Mouse (Mus musculus): Measurements from ENCODE around the gene Smoc1. TPM values are rescaled to one million over a fixed set of nuclear protein-coding genes. Genes with fewer than 3 reads are reported as not detected.

Smoc1 gene
- polyA plus RNA-seq, 2 experiments from 2014 or later = 0.51 to 0.61 TPM

DNA sequence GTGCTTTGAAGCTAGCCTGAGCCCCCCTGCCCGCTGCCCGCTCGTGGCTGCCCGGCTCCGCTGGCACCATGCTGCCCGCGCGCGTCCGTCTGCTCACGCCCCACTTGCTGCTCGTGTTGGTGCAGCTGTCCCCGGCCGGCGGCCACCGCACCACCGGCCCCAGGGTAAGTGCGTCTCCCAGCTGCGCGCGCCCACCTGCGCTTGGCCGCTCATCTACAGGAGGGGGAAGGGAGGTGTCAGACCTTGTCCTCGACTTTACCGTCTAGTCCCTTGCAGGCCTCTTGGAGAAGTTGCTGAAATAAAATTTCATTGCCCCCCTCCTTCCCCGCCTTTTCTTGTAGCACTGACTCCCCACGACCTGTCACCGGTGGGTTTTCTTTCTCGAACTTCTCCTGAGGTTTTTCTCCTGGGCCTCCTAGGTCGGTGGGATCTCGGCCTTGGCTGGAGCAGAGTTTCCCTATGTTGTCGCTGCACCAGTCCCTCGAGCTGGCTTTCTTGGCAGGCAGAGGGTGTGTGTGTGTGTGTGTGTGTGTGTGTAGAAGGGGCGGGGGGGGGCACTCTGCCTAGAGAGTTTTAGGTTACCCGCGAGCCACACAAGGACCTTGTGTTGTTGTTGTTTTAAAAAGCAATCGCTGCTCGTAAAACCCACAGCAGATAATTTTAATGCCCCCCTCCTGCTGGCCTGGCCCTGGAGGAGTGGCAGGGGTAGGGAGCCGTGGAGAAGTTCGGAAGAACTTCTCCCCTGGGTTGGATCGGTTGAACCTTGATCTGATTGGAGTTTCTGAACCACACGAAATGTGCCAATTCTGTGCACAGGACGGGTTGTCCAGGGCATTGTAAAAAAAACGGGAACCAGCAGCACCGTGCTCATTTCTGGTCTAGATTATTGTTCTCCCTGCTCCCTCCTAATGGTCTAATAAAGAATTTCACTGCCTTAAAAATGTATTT is 661 bp downstream of the Smoc1 start:
- no peak for ATAC-seq

DNA sequence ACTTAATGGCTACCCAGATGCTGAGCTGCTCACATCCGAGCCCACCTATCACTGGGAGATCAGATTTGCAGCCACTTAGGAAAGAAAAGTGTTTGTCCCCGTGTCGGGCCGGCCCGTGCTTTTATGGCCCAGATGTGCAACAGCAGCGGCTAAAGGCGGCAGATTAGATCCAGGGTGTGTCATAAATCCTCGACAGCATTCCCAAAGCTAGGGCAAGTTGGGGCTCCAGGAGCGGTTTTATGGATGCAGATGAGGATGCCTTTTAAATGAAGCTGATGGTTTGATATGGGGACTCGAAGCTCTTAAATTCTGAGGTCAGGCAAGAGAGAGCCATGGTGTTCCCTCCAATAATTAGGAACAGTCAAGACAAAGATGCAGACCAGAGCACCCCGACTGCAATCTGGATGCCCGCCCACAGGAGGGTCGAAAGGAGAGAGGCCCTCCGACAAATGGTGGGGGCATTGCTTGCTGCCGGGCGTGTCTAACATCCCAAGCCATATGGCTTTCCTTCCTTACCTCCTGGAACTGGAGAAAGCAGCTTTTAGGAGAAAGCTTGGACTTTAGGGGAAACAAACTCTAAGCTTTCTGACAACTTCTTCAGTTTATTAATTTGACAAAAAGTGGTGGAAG is 1.8 kb downstream of the Smoc1 start:
- no peak for ATAC-seq

DNA sequence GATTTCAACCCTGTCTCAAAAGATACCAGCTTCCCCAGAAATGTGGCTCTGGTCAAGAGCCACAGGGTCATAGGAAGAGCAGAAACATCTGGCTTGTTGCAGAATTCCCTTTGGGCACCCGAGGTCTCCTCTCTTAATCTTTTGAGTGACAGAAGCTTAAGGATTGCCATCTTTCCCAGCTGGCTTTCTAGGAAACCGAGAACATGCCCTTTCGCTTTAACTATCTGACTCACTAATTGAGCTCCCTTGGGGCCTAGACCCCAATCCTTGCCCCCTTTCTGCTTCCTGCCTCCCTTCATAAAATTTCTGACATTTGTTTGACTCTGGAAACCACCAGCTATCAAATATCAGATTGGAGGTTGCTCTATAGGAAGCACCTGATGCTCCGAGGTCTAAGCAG is 3.1 kb downstream of the Smoc1 start:
- no peak for ATAC-seq

DNA sequence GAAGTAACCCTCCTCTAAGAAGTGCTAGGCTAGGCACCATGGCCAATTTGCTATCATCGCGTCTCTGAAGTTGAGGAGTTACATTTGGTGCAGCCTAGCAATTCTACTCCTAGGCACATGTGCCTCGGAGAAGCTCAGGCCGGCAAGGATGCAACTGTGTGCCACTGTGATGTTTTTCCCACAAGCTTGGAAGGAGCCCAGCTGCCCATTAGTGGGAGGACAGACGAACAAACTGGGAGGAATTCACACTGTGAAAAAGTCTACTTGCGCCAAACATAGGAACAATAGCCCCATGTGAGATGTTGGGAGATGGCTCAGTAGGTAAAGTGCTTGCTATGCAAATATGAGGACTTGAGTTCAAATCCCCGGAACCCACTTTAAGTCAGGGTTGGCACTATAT is 5.0 kb downstream of the Smoc1 start:
- no peak for ATAC-seq

DNA sequence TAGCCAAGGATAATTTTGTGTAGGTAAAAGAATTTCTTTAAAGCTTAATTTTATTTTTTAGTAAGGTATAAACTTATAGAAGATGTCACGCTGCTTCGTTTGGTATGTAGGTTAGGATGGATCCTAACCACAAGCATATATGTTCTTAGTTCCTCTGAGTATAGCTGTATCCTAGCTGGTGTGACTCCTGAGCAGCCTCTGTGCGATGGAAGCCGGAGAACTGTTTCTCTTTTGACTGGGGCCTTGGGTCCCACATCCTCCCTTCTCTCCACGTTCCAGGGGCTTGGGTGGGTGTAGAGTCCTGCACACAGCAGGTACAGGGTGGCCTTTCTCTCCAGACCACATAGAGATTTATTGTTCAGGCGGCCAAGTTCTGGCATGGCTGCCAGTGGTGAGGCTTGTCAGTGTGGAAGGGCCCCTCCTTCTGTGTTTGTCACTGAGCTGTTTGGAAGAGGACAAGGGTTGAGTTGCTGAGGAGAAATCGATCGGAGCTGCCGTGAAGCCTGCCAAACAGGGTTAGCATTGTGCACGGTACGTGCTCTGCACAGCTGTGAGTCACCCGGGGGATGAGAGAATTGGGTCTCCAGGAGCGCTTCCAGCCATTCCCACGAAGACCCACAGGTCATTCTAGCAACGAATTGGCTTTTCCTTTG is 6.9 kb downstream of the Smoc1 start:
- ATAC-seq = no peak

DNA sequence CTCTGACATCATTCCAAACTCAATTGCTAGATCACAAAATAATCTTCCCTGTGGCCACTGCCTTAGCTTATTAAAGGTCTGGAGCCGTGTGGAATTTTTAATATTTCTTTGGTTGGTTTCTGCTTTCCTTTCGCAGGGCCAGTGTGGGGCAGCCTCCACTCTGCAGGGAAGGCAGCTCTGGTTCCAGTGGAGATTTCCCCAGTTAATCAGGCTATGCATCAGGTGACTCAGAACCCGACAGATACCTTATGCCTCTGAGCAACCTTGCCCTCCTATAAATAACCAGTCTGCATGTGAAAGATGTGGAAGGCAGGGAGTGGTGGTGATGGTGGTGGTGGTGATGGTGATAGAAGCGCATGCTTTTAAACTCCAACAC is 7.4 kb downstream of the Smoc1 start:
- no peak for ATAC-seq

DNA sequence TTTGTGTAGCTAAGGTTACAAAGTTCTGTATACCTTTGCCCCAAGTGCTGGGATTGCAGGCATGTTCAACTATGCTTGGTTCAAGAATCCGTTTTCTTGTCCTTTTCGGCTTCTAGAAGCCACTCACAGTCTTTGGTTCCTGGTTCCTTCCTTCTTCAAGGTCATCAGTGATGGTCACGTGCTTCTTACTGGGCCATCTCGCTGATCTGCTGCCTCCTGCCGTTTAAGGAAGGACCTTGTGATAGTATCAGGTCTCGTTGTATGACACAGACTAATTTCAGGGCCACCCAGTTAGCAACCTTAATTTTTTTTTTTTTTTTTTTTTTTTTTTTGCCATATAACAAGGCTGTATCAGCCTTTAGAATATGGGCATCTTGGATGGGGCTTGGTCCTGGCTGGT is 9.2 kb downstream of the Smoc1 start:
- ATAC-seq = no peak

DNA sequence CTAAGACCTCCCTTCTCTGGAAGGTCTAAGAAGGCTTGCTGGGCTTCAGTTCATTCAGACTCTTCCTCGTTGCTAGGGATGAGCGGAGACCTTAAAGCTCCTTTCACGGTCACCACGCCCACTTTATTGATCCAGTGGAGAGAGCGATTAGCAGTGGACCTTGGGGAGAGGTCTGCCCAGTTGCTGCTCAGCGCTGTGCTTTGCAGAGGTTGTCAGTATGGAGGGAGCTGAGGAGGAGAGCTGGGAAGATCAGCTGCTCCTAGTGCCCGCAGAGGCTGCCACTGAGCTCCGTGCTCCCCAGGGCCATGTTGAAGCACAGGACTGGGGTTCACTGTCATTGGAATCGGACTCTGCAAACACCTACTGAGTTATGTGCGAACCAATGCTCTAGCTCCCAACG is 17.0 kb downstream of the Smoc1 start:
- no peak for ATAC-seq

DNA sequence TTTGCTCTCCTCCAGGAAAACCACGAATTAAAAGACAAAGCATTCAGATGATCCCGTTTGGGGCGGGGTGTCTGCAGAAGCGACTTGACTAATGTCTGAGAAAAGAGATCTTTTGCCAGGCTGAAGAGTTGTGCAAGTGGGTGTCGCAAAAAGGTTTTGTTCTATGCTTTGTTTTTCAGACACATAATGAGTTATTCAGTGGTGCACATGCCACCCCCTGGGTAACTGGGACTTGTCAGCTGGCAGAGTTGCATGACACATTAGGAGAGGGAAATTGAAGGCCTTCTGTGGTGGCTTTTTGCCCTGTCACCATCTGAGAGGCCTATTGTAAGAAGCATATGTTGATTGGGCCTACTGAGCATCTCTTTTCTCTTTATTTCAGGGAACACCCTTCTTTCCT is 20.3 kb downstream of the Smoc1 start:
- no peak for ATAC-seq

DNA sequence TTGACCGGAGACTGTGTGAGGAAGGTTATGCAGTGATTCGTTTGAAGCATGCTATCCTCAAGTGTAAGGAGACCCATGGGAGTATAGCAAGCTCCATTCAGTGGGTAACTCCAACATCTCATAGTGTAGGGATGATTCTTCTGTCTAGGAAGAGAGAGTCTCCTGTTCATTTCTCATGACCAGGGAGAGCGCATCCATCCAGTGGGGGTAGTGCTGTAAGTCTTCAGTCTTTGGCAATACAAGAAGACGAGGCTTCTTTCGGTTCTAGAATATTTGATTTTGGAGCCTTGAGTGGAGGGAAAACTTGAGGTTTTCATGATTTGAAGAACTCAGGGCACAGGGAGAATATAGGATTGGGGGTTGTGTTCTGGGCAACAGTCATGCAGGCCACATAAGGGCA is 23.1 kb downstream of the Smoc1 start:
- ATAC-seq = no peak

DNA sequence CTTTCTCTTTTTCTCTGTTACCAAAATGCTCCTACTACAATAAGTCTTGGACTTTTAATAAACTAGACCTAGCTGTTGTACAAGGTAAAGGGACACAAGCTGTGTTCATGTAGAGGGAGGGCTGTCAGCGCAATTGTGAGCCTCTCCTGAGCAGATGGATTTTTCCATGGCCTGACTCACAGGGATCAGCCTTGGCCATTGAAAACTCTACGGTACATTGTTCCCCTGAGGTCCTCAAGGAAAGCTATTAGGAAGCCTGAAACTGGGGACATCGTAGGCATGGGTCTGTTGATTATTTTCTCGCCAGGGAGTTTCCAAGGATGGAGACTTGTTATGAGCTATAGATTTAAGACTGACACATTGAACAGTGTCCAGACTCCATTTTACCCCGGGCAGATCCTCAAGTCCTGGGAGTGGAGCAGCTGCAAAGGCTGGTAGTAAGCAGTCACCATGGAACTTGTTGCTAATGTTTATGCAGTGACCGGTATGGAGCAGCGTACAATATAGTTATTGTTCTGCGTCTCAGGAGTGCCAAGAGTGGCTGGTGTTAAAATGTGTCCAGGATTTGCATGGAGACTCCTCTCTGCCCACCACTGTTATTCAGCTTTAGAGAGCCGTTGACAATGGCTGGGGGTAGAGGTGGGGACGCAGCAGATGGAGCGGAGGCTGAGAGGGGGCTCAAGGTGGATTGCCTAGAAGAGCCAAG is 28.5 kb downstream of the Smoc1 start:
- no peak for ATAC-seq

DNA sequence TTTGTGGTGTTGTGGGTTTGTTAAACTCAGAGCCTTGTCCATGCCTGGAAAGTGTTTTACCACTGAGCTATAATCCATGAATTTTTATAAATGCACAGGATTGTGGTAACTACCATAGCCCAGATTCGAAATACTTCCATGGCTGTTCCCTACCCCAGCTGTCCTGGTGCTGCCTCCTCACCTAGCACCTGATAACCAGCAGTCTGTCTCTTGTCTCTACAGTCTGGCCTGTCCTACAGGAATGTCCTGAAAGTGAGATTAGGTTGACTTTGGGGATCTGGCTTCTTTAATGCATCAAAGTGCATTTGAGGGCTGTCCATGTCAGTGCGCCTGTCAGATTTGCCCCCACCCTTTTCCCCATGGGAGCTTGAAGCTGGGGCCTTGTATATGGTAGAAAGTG is 29.2 kb downstream of the Smoc1 start:
- ATAC-seq = no peak

DNA sequence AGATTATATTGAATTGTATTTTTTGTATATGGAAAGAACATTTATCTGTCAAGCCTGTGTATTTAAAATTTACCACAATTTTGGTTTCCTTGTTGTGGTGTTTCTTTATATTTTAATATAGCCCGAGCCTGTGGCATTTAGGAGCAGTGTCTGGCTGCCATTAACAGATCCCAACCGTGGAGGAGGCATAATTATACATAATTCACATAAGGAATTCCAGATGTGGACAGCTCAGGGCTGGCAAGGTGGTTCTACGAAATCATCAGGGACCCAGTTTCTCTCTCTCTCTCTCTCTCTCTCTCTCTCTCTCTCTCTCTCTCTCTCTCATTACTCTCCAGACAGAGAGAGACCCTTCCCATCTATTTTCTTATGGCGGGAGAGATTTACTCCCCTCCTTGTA is 31.0 kb downstream of the Smoc1 start:
- no peak for ATAC-seq

DNA sequence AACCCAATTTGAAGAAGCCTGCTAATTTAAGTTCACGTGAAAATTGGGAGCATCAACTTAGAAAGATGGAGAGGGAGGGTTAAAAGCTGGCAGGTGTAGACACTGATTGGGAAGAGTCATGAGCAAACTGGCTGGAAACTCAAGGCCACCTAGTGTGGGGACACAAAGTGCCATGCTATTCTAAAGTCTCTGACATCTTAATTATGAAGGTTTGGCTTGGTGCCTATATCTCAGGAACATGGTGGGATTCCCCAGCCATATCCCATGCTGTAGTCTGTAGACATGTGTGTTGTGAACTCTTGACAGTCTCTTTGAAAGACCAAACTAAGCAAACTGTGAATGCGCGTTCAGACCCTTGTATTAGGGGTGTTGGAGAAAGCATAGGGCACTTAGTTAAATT is 32.0 kb downstream of the Smoc1 start:
- no peak for ATAC-seq

DNA sequence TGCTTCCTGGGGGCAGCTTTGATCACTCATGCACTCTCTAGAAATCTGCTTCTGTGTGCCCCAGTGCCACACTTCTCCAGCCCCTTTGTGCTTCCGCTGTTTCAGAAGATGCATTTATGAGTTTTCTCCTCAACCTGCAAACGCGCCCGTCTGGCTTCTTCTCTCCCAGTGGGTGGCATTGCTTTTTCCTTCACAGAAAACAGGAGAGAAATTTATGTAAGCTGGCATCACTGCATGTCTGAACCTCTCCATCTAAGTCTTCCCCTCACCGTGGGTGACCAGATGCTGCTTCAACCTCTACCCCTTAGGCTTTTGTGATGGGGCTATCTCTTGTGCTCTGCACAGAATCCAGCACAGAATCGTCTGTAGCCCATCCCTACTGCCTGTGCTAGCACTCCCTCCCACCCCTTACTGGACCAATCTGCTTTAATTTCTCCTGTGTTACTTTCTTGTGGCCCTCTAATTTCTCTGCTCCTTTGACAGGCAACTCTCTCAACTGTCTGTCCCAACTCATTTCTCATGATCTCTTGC is 35.3 kb downstream of the Smoc1 start:
- no peak for ATAC-seq

DNA sequence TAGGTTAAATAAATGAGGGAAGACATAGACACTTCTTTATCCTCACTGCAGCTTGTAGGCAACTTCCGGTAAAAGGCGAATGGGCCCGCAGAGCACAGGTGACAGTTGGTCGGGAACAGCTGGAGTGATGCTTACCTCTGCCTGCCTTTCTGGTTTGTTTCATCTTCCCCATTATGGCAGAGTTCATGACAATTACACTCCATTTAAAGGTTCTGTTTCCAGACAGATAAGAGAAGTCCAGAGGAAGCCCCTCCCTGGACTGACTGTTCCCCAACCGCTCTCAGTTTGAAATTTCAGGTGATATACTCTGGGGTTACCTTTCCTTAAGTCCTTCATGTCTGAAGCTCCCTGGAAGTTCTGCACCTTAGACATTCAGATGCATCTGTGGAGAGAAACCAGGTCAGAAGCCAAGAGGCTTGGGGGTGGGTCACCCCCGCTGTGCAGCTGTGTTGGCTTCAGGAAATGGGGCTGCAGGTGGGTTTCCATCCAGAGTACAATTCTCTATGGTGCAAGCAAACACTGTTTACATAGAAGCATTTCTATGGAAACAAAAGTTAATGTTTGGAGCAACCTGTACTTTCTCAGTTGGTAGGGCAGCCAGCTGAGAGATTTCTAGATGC is 36.8 kb downstream of the Smoc1 start:
- ATAC-seq = no peak

DNA sequence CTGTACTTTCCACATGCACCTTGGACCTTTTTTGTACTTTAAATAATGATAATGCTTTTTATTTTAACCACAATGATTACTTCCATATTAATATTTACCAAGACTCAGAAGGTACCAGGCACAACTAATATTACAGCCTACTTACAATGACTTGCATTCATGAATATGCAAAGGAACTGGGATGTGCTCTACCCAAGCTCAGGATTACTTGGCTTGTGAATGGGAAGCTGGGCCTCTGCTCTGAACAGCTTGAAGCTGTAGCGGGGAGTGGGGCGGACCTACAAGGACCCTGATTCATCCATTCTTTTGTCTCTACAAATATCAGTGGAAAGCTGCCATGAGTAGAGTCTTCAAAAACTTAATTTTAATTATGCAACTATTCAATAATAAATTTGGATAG is 47.5 kb downstream of the Smoc1 start:
- no peak for ATAC-seq

DNA sequence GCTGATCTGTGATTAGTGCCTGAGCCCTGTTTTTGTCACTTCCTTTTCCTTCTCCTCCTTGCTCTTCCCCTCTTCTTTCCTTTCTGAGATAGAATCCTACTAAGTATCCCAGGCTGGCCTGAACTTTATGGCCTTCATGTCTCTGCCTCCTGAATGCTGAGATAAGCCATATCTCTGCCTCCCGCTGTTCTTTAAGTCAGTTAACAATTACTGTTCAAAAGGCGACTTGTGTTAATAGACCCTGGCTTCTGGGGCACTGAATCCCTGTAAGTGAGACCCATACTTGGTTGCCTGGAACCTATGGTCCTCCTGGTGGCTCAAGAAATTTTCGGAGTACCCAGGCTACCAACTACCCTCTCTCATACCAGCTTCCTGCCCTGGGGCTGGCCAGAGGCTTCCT is 48.3 kb downstream of the Smoc1 start:
- no peak for ATAC-seq

DNA sequence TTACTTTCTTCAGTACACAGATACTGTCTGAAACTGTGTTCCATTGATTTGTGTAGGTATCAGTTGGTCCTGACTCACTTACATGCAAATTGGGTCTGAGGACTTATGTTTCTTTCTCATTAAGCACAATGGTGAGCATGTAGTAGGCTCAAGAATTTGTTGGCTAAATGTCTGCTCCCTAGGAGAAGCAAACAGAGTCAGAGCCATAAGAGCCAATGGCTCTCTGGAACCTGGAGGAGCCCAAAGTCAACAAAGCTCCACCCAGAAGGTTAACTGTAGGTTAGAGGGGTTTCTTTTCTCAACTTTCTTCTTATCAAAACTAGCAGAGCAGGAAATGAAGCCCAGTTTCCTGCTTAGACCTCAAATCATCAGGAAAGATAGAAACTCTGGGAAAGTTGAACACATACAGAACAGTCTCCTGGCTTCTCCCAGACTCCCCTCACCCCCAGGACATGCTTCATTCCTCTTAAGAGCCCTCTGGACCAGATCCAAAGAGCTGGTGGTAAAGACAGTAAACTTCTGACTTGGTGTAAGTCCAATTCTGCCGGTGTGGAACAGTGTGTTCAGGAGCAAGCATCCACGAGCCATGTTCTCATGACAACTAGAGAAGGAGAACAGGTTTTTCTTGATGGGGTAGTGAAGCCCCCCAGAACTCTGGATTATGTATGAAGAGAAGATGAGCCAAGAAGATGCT is 51.5 kb downstream of the Smoc1 start:
- no peak for ATAC-seq

DNA sequence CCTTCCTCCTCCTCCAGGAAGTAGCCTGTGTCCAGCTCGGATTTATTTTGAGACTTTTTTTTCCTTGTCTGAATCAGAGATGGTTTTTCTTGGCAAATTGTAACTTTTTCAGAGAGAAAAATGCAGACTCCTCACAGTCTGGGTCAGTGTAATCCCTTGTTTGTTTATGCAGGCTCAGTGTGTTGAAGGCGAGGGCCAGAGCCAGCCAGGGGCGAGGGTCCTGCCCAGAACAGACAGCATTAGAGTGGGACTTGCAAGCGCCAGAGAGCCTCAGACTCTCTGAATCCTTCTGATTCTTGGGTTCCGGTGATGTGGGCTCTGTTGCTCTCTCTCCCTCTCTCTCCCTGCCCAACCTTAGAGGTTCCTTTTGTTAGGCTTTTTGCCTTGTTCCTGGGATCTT is 53.7 kb downstream of the Smoc1 start:
- no peak for ATAC-seq

DNA sequence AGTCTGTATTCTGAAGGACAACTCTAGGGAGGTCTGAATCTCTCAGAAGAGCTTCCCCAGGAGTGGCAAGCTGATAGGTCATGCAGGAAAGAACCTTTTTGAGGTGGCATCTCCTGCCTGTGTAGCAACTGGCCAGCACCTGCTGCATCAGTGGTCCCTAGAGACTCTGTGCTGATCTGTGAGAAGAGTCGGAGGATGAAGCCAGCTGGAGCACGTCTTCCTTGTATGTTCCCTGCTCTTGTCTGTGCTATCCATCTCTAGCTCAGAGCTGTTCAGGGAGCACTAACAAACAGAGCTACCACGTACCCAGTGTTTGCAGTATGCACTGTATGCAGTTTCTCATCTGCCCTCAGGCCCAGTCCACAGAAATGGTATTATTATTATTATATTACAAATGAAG is 54.4 kb downstream of the Smoc1 start:
- ATAC-seq = no peak

DNA sequence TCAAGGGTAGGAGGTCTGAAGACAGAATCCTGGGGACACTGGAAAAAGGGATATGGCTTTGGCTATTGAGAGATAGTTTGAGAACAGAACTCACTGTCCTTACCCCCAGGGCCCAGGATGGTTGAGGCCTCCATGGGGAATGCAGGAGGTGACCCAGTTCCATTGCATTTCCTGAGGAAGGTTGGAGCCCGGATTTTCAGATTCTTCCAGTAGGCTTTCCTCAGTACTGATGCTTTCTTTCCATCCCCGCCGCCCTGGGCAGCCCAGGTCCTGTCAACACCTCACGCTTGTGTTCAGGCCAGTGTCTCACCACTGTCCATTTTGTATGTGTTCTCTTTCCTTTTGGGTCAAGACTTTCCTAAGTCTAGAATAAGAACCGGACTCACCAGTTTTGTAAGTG is 56.5 kb downstream of the Smoc1 start:
- no peak for ATAC-seq

Measured in CD4-positive, CD25-positive, alpha-beta regulatory T cell, adult 4 months (primary cell).